In the genomic region with DNA sequence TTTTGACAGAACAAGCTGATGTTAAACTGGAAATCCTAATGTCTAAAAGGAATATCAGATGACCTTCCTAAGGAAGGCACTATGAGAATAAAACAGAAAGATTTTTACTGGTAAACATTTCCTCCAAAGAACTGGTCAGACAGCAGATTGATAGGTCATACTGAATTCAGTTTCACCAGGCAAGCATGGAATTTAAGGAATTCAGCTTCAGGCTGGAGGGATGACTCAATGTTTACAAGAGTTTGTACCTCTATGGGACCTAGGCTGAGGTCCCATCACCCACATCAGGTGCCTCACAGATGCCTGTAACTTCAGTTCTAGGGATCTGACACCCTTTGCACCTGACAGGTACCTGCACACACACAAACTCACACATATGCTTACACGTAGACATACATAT, we compare ENCODE assay signal across 29 mouse cellular contexts.
A peak's percentile ranks its signal among the peaks of the same experiment; 100 is the strongest.
DNase-seq lines count a peak whose midpoint lies in the region; ATAC-seq and TF ChIP-seq lines count a peak whose summit lies in the region.
"Had no signal": no experiment of that assay in that cellular context is flagged by ENCODE, and none has a peak within 500 bp of the region (broad histone marks: within the 10 kb centered on the region; RNA-seq: fewer than 3 reads in every experiment).

No protein-coding gene starts in this region.

- peak; percentile 24 for DNase-seq in embryo, embryonic 10 days (ENCODE audit: low spot score)
- DNase-seq in embryo, embryonic 10.5 days (ENCODE audit: low spot score), result no peak
- DNase-seq in 3134 (ENCODE audit: extremely low read depth, insufficient read length, low spot score), result peak; percentile 39
- peak; percentile 69 for DNase-seq in Muller cell, postnatal 12 days (ENCODE audit: inconsistent ontology term)
- DNase-seq in Patski (ENCODE audit: low read depth, low spot score), result peak; percentile 48
- no peak for DNase-seq in layer of hippocampus, adult 8-10 months (ENCODE audit: low spot score in 2 of 2)
- no peak for DNase-seq in hindbrain, embryonic 10.5 days (ENCODE audit: low spot score)
- no peak for DNase-seq in kidney, adult 2 months
- DNase-seq: adrenal gland, adult 2 months; adrenal gland, postnatal 10 days; adrenal gland, postnatal 25 days; B cell, adult 2 months; cerebellum, adult 11 months; cerebellum, adult 18-20 months; cerebellum, adult 8-10 months; cerebellum, adult 9-11 months; cerebellum, postnatal 14 days; cerebellum, postnatal 36 days; embryo, embryonic 11 days had no signal

- TF ChIP-seq CTCF in Patski (IDR thresholded peaks at IDR 0.05), result no peak
- no peak for TF ChIP-seq CTCF in kidney, adult 2 months (conservative IDR thresholded peaks at IDR 0.05; ENCODE audit: insufficient read depth, insufficient read length, low read depth, low read length)

- H3K4me1 ChIP-seq in hindbrain, embryonic 10.5 days (replicated peaks), result no peaks in the 10 kb centered on the region
- no peaks in the 10 kb centered on the region for H3K4me1 ChIP-seq in kidney, adult 2 months (ENCODE audit: control insufficient read depth, insufficient read depth, low read length)
- H3K4me1 ChIP-seq: embryonic facial prominence, embryonic 15.5 days; forebrain, embryonic 10.5 days; forebrain, embryonic 12.5 days had no signal

- no peak overlapping the region for H3K27ac ChIP-seq in hindbrain, embryonic 10.5 days
- H3K27ac ChIP-seq in kidney, adult 2 months (ENCODE audit: insufficient read depth, low read depth, low read length), result no peak overlapping the region
- H3K27ac ChIP-seq: embryonic facial prominence, embryonic 13.5 days; embryonic facial prominence, embryonic 15.5 days; forebrain, embryonic 10.5 days; forebrain, embryonic 12.5 days had no signal

- peak; percentile 98 for ATAC-seq in Patski
- ATAC-seq: CD4-positive, CD25-positive, alpha-beta regulatory T cell, adult 4 months; forebrain, embryonic 14.5 days; forebrain, embryonic 16.5 days had no signal

- no peak overlapping the region for H3K4me3 ChIP-seq in hindbrain, embryonic 10.5 days
- no peak overlapping the region for H3K4me3 ChIP-seq in kidney, adult 2 months (ENCODE audit: insufficient read depth, low read depth, low read length)
- H3K4me3 ChIP-seq: embryonic facial prominence, embryonic 13.5 days; embryonic facial prominence, embryonic 15.5 days; erythroblast, embryonic 14.5 days; forebrain, embryonic 10.5 days; forebrain, embryonic 12.5 days had no signal

- POLR2A ChIA-PET in Patski (lab: Charles Lee), result no interaction called here

- TF ChIP-seq POLR2A in kidney, adult 2 months (IDR thresholded peaks at IDR 0.05; ENCODE audit: low read depth, low read length), result no peak

- H3K27me3 ChIP-seq in Patski, result no peaks in the 10 kb centered on the region
- H3K27me3 ChIP-seq in hindbrain, embryonic 10.5 days (ENCODE audit: insufficient read depth, poor library complexity, severe bottlenecking), result no peaks in the 10 kb centered on the region
- H3K27me3 ChIP-seq in kidney, adult 2 months (replicated peaks; ENCODE audit: control insufficient read depth, insufficient read depth, low read length), result no peaks in the 10 kb centered on the region
- H3K27me3 ChIP-seq: CH12.LX; embryonic facial prominence, embryonic 13.5 days; embryonic facial prominence, embryonic 15.5 days; forebrain, embryonic 12.5 days had no signal

- WGBS in hindbrain, embryonic 10.5 days, result 63% methylated on average over 1 of the region's 1 CpGs
- 82% methylated on average over 1 of the region's 1 CpGs for WGBS in kidney, adult 2 months

- no peaks in the 10 kb centered on the region for H3K36me3 ChIP-seq in hindbrain, embryonic 10.5 days
- no peaks in the 10 kb centered on the region for H3K36me3 ChIP-seq in kidney, adult 2 months (ENCODE audit: control insufficient read depth, insufficient read depth, low read length)
- H3K36me3 ChIP-seq: embryonic facial prominence, embryonic 13.5 days; embryonic facial prominence, embryonic 15.5 days; forebrain, embryonic 10.5 days; forebrain, embryonic 12.5 days; G1E had no signal

- in situ Hi-C loops in Patski (cut with MboI; ENCODE audit: low pct_unique_long_range_greater_than_20kb), result no loop called here

- CTCF ChIA-PET in Patski (lab: Charles Lee), result interaction anchor here (1.5 to 1.9 kb wide), 3 partner anchors 8 to 35 kb away, joined by 4 to 6 read pairs (median 5); no protein-coding TSS in a partner anchor

- H3K9me3 ChIP-seq in hindbrain, embryonic 10.5 days, result no peaks in the 10 kb centered on the region
- H3K9me3 ChIP-seq: embryonic facial prominence, embryonic 13.5 days; embryonic facial prominence, embryonic 15.5 days; forebrain, embryonic 10.5 days; forebrain, embryonic 12.5 days had no signal

Comparison
In these comparisons a context has a peak if more than half of its experiments do, and no peak if none do; other contexts are left out.
1. DNase-seq: peak in embryo, embryonic 10 days (single experiment), 3134 (single experiment), Muller cell, postnatal 12 days (single experiment) and Patski (single experiment); none in embryo, embryonic 10.5 days (single experiment), layer of hippocampus, adult 8-10 months (0 of 2), hindbrain, embryonic 10.5 days (single experiment) and kidney, adult 2 months (single experiment).